Mouse (Mus musculus) right cerebral cortex, postnatal 4 days (tissue): ENCODE measurements at regions not wholly inside any gene's neighbourhood (a gene's known extent, or its start where the extent isn't known, plus 50 kb on each side); places are given as distances from the start of the nearest gene placed in this dataset.
"Not testable (repeated sequence)": the region's sequence is repeated elsewhere in the genome, so short reads cannot be mapped to it uniquely, and the experiment has no call there.

Experiments
- DNase-seq: peaks from one replicate; pipeline ENCODE4 v3.0.0-alpha.2; 2022

DNA sequence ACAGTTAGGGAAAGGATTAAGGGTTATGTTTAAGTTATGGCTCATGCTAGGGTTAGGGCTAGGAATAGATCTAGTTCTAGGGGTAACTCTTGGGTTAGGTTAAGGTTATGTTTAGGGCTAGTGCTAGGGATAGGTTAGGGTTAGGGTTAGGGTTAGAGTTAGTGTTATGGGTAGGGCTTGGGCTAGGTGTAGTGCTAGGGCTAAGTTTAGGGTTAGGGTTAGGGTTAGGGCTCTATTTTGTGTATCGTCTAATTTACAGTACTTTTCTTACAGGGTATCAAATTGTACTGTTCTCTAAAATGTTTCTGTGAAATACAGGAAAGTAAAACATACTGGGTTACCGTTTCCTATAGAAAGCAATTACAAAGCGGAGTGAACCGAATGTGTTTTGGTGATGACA is 64.8 kb downstream of the Ptchd3 start:
- DNase-seq = no peak

DNA sequence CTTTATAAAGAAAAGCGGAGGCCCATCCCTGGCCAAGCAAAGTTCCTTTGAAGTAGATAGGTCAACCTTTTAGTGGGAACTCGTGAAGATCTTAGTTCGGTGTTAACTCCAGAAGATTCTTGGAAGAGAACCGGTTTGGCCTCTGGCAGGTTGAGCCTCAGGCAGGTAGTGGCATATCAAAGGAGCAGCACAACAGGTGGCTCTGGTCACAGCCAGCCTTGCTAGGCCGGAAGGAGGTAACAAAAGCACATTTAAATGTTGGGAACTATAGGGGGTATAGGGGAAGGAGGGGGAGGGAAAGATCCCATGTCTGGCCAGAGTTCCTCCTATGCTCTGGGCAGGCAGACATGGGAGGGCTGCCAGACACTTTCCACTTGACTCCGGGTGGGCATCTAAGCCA is 74.3 kb downstream of the Ptchd3 start:
- DNase-seq = not testable (repeated sequence)

DNA sequence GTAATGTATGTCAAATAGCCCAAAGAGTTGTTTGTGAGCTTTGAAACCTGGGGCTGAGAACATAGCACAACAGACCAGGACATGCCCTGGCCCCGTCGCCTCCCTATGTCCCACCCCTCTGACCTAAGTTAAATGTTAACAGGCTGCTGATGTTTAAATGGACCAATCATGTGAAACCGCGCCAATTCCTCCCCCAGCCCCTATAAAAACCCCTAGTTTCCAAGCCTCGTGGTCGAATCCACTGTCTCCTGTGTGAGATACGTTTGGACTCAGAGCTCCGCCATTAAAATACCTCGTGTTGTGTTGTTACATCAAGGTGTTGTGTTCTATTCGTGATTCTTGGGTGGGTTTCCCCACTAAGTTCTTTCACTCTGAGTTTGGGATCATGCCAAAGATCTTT is 94.6 kb downstream of the Ptchd3 start:
- not testable (repeated sequence) for DNase-seq

DNA sequence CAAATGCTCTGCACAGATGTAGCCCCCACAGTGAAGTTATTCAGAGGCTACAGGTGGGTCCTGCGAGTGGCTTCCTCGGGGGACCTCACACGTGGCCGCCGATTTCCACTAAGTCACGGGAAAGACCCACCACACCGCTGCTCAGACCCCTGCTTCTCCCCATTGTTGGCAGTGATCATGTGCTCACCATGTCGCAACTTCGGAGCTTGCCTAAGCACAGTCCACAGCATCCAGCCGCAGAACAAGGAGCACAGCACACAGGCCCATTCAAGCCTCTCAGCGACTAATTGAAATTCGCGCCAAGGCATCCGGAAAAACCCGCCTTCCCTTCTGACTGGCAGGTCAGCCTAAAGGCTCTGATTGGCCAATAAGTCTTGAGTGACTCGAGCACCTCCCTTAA is 95.0 kb downstream of the Ptchd3 start:
- not testable (repeated sequence) for DNase-seq

DNA sequence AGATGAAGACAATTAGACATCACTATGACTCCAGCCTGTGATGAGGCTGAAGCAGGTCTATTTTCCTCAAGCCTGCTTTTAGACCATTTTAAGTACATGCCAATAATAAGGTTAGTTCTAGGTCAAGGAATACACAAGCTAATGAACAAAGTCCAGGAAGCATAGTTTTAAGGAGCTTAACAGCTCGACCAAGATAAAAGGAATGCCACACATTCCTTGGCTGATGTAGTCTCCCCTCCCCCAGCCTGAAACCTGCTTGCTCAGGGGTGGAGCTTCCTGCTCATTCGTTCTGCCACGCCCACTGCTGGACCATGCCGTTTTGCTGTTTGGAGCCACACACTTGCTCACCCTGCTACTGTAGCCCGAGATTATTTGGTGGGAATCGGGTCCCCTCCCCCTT is 121.7 kb downstream of the Ptchd3 start:
- not testable (repeated sequence) for DNase-seq

DNA sequence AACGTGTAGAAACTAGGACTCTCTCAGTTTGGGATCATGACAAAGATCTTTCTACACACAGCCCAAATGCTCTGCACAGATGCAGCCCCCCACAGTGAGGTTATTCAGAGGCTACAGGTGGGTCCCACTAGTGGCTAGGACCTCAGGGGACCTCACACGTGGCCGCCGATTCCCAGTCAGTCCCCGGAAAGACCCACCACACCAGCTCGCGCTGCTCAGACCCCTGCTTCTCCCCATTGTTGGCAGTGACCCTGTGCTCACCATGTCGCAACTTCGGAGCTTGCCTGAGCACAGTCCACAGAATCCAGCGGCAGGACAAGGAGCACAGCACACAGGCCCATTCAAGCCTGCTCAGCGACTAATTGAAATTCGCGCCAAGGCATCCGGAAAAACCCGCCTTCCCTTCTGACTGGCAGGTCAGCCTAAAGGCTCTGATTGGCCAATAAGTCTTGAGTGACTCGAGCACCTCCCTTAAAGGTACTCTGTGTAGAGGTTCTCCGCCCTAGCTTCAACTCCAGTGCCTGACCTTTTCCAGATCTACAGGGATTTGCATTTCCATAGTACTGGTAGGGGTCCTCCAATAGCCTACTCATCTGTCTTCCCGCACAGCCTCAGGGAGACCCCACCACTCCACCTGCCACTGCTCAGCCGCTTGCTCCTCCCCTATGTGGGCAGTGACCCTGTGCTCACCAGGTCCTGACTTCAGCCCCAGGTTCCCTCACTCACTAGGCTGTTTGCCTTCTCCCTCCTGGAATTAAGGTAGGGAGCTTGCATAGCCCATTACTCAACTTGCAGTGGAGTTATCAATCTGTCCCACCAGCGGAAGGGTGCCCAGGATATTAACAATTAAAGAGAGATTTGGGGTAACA is 126.6 kb downstream of the Ptchd3 start:
- peak; percentile 1 for DNase-seq

DNA sequence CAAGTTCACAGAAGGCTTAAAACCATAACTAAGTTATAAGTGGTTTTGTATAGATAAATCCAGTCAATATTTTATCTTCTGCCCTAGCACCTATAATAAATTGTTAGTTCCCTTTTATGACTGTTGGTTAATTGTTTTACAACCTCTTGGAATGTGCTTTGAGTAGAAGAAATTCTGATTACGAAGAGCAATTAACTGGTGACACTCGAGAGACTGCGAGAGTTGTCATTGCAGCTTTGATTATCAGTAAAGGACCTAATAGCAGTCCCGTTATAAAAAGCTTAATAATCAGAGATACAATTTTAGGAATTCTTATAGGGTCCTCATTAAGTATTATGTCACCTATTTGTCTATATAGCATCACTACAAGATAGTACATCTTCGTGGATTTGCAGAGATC is 128.7 kb downstream of the Ptchd3 start:
- not testable (repeated sequence) for DNase-seq

DNA sequence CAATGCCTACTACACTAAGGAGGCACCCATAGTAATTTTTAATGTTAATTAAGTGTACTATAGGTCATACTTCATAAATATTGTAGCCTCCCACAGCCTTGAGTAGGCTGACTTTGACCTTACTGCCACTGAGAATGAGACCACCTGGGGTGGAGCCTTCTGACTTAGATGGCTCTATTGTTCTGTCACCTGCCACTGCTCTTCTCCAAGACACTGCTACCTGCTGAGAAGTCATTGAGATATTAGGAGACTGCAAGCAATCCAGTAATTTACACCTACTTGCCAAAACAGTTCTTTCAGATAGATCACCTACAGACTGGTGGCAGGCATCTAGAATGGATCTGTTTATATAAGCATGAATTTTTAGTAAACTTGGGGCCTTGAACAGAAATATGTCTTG is 134.1 kb downstream of the Ptchd3 start:
- DNase-seq = not testable (repeated sequence)

DNA sequence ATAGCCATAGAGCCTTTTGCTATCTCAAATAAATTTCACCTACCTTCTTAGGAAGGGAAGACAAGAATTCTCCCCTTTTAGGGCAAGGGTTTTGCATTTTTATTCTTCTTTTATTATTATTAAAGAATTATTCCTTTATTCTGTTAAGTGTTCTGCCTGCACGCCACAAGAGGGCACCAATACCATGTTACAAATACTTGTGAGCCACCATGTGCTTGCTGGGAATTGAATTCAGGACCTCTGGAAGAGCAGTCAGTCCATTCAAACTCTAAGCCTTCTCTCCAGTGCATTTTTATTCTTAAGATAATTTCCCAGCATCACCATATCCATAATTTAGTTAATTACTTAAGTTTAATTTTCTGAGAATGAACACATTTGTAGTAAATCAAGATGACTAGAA is 135.9 kb downstream of the Ptchd3 start:
- not testable (repeated sequence) for DNase-seq
